Mouse (Mus musculus) ES-CJ7 (cell line): ENCODE measurements at regions not wholly inside any gene's neighbourhood (a gene's known extent, or its start where the extent isn't known, plus 50 kb on each side); places are given as distances from the start of the nearest gene placed in this dataset.

Experiments
- DNase-seq: peaks from one replicate; pipeline ENCODE4 v3.0.0; 2011; ENCODE audit warnings: low read depth, low spot score

DNA sequence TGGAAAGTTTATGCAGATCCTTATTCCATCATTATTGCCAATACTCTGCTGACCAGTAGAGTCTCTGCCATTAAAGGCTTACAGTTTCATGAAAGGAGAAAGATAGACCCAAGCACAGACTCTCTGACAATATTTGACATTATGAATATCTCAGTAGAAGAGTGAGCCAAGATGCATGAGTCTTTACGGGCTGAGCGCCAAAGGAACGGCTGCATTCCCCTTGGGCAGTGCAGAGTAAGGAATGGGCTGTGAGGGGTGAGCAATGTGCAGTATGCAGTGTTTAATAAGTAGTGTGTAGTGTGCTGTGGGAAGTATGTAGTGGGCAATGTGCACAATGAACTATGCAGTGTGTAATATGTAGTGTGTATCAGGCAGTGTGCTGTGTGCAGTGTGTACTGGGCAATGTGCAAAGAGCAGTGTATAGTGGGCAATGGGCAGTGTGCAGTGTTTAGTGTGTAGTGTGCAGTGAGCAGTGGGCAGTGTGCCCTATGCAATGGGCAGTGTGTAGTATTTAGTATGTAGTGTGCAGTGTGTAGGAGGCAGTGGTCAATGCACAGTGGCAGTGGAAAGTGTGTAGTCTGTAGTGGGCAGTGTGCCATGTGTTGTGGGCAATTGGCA, 671.8 kb downstream of the 5730522E02Rik start:
- DNase-seq: no peak

DNA sequence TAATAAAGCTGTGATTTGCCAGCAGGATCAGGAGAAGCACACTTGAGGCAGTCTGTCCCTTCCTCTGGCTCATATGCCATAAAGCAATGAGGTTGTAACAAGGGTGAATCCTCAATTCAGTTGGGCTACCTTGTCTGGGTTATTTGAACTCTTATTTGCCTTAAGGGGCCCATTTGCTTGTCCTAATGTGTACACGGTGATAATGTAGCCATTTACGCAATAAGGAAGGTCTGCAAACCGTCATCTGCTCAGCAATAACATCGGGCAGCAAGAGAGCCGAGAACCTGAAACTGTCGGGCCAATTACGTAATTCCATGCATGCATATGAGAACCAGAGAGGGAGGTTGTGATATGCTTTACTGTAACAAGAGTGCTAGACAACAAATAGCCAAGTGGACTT, 674.5 kb downstream of the 5730522E02Rik start:
- no peak for DNase-seq

DNA sequence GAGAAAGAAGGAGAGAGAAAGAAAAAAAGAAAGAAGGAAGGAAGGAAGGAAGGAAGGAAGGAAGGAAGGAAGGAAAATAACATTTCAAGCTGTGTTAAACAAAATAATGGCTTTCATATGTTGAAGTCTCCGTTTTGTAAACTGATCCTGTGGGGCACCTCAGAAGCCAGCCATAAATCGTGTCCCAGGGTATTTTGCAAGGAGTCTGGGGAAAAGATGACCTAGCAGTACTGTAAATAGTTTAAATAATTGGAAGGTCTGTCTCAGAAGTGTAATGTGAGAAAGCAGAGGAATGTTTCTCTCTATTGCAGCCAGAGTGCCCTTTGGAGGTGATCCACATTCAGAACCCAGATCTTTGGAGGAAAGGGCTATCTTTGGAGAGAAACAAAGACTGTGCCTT, 677.5 kb downstream of the 5730522E02Rik start:
- no peak for DNase-seq

DNA sequence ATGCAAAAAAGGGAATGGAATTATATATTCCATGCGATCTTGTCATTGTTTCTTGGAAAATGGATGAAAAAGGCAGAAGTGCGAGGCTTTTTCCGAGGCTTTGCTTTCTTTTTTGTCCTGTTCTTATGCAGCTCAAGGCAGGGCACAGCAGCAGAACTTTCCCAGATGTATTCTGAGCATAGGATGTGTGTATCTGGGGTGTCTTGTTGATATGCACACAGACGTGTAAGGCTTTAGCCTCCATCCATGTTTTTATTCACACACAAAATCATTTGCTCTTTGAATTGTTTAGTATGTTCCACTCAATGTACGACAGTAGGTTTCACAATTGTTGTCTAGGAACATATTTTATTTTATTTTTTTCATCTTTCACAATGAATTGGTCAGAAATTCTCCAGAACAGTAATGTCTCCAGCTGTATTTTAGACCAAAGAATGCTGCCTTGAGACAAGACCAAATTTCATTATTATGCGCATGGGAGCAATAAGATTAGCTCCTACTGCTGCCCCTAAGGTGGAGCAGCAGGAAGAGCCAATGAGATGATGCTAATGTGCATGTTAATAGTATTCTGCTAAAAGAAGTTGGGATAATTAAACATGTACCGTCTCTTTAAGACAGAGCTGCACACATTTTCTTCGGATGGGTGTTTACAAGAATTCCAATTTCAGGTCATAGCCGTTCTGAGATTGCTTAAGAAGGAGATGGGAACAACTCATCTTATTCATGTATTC, 678.7 kb downstream of the 5730522E02Rik start:
- DNase-seq: no peak

DNA sequence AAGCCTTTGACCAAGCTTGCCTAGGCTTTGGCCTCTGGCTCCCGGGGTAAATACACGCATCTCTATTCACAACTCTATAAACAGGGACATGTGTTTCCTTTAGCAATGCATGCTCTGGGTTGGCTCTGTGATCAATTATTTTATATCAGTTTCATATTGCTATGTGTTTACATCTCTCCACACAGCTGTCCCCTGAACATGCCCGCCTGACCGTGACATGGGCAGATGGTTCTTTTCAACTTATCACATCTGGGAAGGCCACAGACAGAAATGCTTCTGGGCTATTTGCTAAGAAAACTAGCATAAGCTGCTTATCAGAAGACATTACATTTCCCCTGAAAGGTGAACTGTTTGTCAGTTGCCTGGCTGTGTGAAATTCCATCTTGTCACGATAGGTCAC, 682.5 kb downstream of the 5730522E02Rik start:
- DNase-seq: no peak

DNA sequence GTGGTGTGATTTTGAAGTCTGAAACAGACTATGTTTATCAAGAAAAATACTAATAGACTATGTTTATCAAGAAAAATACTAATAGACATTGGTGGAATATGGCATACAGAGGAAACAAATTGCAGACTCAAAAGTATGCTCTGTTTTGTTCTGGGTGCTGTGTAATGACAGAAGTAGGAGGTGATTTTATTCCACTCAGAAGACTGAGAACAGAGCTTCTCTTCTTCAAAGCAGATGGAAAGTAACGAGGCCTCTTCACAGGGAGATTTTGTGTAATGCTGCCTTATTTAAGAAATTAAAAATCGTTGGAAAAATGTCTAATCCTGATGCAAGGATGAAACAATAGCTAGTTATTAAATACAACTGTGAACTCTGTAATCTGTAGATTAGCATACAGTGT, 691.7 kb downstream of the 5730522E02Rik start:
- no peak for DNase-seq

DNA sequence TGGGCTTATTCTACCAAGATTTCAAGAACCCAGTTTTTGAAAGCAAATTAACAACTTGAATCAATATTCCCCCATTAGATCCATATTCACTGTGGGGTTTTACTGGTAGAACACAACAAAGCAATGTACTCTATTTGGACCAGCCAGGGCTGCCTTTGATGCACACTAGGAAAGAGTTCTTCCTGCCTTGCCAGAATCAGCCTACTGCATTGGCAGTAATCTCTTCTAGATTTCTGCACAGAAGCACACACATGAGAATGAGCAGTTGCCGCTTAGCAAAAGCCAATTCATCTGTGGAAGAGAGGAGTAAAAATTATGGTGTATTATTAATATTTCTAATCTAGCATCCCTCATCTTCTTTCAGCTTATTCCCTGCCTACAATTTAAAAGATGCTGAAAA, 692.4 kb downstream of the 5730522E02Rik start:
- no peak for DNase-seq

DNA sequence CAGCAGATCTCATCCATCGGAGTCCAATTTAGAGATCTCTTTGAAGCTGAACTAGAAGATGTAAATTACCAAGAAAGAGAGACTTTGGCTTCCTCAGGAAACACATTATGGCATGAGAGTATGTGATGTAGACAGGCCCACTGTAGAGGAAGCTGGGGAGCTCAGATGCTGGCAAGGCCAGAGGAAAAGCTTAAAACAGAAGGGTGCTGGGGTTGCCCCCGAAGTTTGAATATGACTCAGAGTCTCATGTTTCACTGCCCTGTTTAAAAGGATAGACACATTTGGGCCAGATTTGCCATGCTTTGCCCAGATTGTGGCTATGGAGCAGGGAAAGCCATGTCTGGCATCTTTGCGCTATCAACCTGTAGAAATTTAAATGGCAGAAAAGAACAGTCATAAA, 705.1 kb downstream of the 5730522E02Rik start:
- DNase-seq: no peak

DNA sequence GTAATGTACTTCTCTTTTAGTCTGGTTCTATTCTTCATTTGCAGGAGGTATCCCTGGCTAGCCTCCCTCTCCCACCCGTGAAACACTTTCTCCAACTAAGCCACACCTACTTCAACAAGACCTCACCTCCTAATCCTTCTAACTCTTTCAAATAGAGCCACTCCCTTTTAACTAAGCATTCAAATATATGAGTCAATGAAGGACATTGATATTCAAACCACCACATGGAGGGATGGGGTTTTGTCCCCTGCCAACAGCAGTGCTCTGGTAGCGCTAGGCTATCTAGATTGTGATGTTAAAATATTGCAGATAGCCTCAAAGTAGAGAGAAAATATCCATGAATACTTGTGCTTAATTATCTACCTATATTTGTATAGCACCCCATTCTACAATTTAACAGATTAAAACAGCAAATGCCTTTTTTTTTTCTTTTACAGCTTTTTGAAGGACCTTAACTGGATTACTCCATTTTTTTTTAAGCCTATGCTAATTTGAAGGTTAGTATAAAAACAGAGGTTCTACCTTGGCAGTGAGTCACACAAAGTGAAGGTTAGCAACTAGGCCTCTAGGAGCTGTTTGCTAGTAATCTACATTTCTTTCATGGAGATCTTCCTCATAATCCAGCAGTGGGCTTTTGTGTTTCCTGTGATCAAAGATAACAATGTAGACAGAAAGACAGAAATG, 736.7 kb downstream of the 5730522E02Rik start:
- peak; percentile 84 for DNase-seq

DNA sequence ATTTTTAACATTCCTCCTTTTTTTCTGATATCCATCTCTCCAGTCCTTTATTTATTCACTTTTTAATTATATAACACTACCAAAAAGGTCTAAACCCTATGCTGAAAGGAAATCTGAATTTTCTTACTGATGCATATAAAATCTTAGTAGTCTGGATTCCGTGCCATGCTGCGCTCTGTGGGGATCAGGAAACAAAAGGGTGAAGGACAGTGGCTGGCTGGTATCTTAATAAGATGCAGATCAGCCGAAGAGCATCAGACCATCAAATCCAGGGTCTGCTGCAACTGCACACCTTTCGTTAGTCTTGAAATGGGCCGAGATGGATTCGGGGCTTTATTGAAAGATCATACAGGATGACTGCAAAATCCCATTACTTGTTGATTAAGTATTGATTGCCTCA, 740.7 kb downstream of the 5730522E02Rik start:
- no peak for DNase-seq

DNA sequence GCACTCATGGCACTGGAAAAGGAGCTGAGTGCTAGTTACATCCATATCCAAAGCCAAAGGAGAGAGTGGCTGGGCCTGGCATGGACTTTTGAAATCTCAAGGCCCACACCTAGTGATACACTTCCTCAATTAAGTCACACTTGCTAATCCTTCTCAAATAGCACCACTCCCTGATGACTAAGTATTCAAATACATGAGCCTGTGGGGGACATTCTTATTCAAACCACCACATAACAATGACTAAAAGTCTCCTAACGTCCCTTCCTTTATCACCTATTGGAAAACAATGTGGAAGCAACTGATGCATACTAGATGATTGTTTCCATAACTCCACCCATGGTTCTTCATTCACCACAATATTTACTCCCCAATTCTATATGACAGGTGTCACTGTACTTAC, 773.4 kb downstream of the 5730522E02Rik start:
- peak; percentile 64 for DNase-seq

DNA sequence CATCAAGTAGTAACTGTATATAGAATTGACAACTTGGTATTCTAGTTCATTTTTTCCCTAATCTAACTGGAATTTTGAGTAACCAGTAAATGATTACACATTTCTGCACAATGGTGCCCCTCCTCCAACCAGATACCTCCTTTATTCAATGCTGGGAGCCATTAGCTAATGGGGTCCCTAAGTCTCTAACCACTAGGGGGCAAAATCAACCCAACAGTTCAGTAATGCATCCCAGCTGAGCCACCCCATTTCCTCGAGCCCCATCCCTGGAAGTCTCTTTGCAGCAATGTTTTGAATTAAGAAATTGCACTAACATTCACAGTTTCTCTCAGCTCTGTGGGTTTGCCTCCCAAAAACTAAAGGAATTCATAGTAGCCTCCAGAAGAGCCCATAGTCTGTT, 774.9 kb downstream of the 5730522E02Rik start:
- peak; percentile 40 for DNase-seq

DNA sequence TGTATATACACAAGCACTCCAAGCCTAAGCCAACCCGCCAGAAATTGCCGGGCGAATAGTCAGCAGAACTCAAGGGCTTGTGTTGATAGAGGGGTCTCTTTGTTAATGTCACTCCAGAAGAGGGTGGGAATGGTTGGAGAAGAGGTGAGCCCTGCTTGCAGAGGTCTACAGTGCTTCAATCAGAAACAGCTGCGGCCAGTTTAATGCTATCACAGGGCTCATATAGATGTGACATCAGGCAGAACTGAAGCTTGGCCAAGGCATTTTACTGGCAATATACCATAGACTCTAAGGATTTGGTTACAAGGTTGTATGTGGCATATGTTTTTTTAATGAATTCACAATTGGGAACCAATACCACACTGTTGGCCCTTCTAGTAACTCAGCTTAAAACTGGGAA, 787.4 kb downstream of the 5730522E02Rik start:
- DNase-seq: no peak

DNA sequence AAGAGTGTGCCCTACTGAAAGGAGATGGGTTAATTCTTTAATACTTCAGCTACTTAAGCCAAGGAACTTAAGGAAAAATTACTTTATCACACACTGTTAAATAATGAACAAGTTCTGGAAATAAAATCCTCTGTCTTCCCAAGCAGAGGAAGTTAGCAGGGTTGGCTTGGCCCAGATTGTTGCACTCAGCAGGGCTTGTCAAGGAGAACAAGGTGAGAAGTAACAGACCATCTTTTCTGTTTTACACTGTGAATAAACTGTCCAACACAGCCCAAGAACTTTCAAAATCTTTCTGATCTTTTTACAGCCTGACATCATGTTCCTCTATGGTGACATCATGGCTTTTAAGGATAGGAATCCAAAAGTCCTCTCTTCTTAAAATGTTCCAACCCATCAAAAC, 789.1 kb downstream of the 5730522E02Rik start:
- no peak for DNase-seq

DNA sequence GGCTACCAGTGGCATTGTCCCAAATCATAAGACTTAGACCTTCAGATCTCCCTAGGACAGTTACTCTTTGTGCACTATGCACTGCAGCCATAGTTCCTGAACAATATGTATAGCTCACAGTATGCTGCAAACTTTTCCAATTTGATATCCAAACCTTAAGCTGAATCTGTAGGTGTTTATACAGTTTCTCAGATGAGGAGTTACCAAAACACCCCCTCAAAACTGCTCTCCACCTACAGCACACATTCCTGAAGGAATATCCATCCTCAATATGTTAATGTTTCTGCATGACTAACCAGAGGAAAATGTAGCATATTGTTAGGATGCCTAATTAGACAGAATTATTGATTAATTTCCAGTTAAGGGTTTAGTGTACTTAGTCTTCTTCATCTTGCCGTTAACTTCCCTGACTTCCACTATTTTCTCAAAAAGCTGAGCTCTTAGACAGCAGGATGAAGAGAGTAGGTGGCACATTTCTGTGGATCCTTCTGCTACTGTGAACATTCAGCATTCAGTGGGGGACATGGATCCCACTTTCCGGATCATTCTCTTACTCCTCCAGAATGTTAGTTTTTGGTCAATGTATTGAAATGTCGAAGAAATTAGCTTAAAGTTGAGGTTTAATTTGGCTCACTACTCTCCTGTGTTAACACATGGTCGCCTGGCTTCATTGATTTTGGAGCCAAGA, 800.0 kb downstream of the 5730522E02Rik start:
- no peak for DNase-seq

DNA sequence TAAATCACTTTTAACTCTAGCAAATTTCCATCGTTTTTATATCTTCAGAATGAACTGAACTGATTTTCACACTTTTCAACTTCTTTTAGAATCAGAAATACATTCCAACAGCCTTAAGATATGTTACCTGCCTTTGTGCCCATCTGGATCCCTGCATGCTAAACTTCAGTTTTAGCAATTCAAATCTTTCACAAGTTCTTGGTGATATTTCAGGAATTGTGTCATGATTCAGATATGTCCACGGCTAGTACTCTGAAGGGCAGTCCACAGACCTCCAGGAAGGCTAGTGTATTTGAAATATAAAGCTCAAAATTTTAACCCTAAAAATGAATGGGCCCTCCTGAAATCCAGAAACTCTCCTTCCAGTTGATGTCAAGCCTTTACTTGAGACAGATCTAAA, 818.9 kb downstream of the 5730522E02Rik start:
- no peak for DNase-seq

DNA sequence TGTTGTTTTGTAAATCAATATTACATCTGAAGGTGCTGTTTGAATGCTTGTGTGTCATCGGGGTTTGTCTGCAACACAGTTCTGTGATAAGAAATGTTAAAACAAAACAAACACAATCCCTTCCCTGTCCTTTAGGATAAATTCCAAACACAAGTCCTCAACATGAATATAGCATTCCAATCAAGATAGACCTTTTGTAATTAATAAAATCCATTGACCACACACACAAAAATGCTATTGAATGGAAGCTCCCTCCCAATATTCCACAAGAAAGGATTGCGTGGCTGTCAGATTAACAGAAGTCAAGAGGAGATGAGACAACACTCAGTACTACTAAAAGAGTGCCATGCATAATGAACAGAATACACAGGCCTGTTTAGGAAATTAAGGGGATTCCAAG, 843.5 kb downstream of the 5730522E02Rik start:
- no peak for DNase-seq

DNA sequence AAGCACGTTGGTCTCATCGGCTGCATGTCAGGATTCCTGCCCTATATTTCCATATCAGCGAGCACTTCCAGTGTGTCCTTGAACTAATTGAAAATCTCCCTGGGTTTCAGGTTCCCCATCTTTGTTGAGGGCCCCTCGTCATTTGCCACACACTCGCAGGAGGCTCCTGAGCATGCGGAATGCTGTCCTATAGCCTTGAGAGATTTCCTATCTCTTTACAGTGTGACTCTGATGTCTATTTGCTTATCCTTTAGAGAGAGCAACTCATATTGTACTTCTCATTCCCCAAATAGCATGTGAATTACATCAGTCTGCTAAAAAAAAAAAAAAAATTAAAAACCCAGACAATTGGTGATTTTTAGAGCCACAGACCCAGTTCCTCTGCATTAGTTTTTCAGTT, 845.1 kb downstream of the 5730522E02Rik start:
- DNase-seq: no peak

DNA sequence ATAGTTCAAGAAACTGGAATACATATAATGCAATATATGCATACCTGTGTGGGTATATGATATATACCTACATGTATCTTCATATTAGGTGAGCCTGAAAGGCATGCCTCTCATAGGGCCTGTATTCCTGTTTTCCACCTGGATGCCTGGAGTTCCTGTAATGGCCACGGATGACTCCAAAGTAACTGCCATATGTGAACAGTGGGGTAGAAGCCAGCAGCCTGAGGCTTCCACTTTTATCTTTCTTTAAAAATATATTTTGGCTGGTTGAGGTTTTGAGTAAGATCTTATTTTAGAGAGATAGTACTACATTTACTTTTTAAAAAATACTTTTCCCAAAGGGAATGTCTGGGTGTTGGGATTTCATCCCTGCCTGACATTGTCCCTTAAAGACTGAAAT, 850.8 kb downstream of the 5730522E02Rik start:
- DNase-seq: no peak

DNA sequence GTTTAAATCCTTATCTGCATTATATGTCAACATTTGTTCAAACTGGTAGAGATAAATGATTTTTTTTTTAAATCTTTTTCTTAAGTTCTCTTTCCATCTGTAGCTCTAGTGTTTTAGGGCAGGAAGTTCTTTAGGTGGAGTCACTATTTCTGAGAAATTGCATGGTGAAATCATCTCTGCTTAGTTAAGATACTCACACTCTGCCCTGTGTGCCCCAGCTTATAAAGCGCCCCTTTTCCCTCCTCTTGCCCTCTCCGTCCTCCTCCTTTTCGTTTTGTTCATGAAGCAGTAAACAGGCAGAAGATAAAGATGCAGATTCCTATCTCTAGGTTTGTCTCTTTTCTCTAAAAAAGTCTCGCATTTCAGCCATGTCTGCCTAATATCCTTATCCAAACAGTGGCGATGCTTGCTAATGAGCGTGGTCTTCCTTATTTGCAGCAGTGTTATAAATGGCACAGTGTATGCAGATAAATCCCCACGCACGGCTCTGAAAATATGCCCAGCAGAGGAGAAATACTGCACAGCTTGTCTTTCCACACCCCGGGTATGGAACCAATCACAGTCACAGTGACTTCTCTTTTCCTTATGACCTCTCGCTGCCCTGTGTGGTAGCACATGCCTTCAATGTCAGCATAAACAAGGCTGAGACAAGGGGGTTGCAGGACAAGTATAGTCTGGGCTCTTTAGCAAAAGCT, 852.7 kb downstream of the 5730522E02Rik start:
- no peak for DNase-seq

DNA sequence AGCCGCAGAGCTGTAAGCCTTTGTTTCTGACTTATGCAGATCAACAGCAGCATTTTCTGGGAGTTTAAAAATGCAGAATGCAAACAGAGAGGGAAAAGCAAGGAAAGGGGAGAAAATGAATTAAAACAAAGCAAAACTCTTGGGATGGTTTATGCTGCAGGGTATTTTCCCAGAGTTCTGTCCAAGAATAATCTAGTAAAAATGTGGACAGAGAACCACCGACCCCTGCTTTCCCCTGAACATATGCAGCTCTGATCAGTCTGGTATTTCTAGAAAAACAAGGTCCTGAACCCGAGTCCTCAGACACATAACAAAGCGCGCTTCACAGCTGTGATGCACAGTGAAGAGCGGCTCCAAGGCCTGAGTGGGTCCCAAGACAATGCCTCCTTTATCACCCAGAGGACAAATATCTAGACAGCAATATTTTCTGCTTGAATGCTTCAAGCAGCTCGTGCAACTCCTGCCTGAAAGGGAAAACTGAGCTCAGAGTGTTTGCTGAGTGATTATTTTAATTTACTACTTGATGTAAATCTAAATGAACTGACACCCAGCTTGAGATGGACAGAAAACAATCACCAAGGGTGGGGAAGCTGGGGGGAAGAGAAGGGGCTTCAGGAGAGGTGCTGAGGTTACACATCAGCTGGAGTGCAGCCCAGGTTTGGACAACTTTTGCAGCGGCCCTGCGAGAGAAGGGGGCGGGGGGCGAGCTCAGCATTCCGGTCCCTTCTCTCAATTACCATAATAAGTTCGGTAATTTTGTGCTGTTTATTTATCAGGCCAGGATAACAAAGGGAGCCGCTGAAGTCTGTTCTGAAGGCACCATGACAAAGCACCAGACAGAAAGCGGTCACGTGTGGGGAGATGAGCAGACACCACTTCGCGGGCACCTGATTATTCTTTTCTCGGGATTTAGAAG, 853.6 kb downstream of the 5730522E02Rik start:
- DNase-seq: peak; percentile 6
